Mouse (Mus musculus): Measurements from ENCODE around the gene Cep112. TPM values are rescaled to one million over a fixed set of nuclear protein-coding genes. Genes with fewer than 3 reads are reported as not detected.

Cep112 gene
- 10 to 100 TPM; 20.9 to 24.8 (median 24.1) TPM for total RNA-seq (2022)

DNA sequence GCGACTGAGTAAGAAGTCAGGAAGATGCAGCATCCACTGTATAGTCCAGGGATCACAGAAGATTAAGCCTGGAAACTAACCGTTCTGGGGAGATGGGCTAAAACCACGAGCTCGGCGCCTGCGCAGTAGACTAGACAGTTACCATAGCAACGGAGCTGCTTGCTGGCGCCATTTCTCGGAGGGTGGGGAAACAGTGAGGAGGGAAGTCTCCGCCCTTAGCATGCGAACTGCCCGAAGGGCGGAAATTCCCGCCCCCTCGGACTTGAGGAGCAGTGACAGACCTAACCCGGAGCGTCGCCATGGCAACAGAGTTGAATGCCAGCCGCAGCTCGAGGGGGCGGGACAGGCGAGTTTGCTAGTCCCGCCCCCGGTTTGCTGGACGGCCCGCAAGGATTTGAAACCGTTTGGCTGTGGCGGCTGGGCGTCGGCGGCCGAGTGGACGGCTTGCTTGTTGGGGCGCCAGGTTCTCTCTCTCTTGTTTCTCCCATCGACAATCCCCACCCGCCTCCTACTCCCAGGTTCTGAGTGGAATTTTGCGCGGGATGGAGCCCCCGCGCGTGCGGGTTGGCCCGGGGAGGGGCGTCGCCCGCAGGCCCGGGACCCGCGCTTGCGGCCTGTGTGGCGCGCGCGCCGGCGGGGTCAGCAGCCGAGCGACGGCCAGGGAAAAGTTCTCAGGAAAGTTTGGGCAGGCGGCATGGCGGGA is at the start of gene Cep112:
Gene Cep112, plus strand, starts transcription at position 304 of the 703 bp plus-strand sequence.
- peak; percentile 96 to 98 for DNase-seq (ENCODE audit: low spot score in 2 of 2)

DNA sequence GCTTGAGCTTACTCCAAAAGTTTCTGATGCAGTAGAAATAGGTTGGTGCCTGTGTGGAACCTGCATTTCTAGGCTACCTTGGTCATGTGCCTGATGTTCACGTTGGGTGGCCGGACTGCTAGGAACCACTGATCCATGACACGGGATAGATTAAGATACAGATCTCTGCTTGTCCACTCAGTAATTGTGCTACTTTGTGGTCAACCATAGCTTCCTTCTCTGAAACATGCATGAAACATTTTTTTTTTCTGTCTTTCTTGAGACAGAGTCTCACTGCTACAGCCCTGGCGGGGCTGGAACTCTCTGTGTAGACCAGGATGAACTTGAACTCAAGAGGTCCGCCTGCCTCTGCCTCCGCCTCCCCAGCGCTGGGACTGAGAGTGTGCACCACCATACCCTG is 48.2 kb upstream of the Cep112 start:
- DNase-seq (ENCODE audit: low spot score in 2 of 2), result no peak

DNA sequence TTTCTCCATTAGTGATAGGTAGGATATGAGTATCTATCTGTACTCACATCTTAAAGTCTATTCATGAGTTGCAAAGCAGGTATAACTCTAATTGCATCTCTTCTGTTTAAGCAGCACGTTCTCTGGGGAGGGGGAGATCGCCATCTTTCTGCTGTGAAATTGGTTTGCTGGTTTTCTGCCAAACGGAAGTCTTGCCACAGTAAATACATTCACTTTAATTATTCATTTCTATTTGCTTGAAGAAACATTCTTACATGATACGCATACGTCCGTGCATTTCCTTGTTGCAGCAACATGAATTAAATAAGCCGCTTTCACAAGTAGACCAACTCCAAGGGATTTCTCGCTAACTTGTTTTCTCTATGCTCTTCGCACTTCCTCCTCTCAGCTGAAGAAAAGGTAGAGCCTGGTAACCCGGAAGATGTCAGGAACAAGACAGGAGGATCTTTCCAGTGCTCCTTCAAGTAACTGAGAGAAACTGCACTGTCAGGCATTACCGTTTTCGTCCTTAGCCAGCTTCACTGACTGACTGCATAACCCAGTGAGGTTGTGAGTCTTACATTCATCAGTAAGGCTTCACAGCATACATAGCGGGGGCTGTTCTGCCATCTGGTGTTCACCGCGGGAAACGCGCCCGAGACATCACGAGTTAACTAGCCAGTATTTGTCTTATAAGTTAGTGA is 47.2 kb upstream of the Cep112 start:
- peak; percentile 66 to 88 for DNase-seq (ENCODE audit: low spot score in 2 of 2)

DNA sequence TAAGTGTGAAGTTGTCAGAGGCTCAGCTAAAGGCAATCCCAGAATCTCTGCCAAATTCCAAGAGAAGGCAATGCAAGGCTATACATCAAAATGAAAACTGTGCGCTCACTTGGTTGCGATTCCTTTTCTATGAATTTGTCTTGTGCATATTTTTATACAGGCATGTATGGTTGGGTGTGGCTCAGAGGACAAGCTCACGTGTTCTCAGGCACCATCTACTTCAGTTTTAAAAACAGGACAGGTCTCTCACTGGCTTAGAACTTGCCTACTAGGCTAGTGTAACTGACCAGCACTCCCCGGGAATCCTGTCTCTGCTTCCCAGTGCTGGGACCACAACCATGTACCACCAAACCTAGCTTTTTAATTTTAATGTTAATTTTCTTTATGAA is 46.6 kb upstream of the Cep112 start:
- no peak for DNase-seq (ENCODE audit: low spot score in 2 of 2)

DNA sequence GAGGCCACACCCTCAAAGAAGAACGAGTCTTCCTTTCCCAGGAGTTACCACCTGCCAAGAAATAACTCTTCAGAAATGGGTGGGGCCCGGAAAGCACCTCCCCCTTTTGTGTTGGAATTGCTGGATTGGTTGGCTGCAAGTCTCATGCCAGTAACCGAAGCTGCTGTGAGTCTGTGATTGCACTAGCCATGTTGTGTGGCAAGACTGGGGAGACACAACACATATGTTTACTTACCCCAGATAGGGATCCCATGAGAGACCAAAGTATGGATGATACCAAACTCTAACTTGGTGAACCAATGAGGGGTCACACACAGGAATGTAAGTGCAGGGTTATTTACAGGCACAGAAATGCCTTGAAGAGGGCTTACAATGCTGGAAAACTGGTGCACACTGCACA is 42.3 kb upstream of the Cep112 start:
- DNase-seq (ENCODE audit: low spot score in 2 of 2), result no peak

DNA sequence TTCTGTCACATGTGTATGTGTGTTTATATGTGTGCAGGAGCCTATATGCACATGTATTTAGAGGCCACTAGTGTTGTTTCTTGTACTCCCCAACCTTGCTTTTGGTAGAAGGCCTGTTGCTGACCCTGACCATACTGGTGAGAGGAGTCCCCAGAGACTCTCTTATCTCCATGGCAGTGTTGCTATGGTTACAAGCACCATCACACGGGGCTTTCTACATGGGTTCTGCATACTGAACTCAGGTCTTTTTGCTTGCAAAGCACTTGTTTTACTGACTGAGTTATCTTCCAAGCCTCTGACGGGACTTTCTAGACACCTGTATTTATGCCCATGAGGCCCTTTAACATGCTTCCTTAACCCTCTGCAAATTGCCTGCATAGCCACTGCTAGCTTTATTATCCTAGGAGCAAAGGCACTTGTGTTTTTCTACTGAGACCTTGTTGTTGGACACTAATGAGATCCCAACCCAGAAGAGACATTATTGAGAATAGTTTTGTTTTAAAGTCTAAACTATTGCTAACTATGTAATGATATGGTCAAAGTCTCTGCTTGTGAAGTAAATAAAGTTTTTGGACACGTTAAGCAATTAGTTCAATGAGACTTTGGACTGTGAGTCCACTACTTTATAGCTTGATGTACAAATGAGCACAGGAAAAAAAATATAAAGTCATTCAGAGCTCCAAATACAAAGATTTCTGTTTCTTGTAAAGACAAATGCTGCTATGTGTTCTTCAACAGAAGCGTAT is 39.9 kb upstream of the Cep112 start:
- DNase-seq (ENCODE audit: low spot score in 2 of 2), result no peak

DNA sequence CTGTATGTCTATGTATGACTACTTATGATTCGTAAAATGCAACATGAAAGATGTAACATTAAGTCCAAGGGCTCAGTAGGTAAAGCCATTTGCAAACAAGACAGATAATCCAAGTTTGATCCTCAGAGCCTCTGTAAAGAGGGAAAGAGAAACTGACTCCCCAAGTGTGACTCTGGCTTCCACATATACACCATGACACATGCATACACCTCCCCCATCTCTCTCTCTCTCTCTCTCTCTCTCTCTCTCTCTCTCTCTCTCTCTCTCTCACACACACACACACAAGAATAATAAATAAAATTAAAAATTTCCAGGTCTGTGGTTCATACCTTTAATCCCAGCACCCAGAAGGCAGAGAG is 39.3 kb upstream of the Cep112 start:
- DNase-seq (ENCODE audit: low spot score in 2 of 2), result no peak

DNA sequence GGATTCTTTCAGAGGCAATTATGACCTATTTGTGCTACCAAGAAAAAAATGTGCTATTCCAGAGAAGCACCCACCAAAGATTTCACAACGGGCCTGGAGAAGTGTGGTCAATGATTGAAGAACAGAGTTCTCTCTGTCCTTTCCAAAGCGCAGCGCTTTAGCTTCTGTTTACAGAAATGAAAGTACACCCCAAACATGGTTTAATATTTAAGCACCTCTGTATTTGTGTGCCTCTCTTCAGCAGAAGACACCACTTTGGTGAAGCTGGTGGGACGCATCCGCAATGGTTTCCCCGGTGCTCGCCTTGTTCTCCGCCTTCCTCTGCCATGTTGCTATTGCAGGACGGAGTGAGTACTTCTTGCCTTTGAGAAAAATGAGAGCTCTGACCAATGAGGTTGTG is 29.9 kb upstream of the Cep112 start:
- no peak for DNase-seq (ENCODE audit: low spot score in 2 of 2)

DNA sequence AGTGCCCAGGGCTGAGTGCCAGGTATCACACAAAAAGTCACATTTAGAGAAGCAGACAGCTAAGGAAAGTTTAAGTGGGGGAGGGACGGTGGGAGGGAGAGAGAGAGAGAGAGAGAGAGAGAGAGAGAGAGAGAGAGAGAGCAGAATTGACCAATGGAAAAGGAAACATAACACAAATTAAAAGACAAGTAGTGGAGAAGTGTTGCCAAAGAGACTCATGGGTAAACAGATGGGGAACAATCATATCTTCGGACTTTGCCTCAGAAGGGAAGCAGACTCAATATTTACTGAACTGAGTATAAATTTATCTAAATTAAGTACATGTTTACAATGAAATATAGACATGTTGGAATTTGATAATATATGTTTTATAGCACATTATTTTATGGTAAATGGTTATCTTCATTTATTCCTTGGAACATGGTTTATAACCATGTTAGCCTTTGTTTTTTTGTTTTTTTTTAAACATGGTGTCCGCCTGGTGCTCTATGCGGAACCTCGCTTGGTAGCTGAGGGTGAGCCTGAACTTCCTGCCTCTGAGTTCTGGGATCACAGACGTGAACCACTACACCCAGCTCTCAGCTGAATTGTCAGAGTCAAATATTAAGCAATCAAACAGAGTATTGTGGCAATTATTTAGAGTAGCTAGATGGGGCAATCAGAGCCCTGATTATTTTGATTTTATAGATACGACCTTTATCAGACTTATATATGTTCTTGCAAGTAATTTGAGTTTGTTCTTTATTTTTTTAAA is 28.7 kb upstream of the Cep112 start:
- DNase-seq (ENCODE audit: low spot score in 2 of 2), result no peak

DNA sequence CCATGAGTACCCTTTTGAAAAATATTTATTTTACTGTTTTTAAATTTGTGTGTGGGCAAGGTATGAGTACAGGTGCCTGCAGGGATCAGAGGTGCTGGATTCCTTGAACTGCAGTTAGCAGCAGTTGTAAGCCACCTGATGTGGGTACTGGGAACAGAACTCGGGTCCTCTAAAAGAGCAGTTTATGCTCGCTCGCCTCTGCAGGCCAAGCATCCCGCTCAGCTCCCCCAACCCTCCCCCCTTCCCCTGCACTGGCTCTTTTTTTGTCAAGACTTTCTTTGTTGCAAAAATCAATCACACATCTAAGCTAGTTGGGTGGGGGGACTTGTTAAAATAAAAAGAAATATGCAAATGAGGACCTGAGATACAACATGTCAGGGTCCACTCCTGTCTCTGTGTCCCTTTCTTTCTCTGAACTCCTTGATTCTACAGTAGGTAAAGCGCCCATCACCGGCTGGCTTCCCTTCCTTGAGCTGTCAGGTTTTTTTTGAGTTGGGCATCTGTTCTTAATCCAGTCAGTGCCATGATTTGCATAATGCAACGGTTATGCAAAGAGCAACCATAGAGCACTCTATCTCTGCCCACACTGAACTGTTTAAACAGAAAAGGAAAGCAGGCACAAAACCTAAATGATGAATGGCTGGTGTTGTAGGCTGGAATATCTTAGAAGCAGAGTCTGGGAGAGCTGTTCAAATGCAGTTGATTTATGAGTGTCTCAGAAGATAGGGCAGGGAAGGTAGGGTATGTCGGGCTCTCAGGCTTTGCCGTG is 14.9 kb upstream of the Cep112 start:
- no peak for DNase-seq (ENCODE audit: low spot score in 2 of 2)

DNA sequence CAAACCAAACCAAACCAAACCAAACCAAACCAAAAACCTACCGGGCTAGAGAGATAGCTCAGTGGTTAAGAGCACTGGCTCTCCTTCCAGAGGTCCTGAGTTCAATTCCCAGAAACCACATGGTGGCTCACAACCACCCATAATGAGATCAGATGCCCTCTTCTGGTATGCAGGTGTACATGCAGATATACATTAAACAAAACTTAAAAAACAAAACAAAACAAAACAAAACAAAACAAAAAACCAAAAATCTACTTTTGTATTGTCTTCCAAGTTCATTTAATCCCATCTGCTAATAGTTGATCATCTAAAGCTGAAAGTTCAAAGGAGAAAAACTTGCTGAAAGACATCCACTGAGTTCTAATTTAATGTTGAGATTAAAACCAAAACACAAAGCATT is 8.6 kb upstream of the Cep112 start:
- DNase-seq (ENCODE audit: low spot score in 2 of 2), result no peak

DNA sequence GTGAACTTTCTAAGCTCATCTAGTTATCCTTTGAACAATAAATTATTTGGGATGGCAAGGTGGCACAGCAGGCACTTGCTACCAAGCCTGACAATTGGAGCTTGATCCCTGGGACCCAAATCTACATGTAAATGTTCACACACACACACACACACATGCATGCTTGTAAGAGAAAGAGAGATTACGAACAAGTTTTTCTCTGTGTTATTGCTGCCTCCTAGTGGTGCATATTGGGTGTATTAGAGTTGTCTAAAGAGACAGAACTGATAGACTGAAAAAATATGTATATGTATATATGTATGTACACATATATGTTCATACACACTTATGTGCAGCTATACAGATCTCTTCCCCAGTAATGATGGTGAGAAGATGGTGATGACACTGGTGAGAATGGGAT is 6.5 kb upstream of the Cep112 start:
- DNase-seq (ENCODE audit: low spot score in 2 of 2), result no peak

DNA sequence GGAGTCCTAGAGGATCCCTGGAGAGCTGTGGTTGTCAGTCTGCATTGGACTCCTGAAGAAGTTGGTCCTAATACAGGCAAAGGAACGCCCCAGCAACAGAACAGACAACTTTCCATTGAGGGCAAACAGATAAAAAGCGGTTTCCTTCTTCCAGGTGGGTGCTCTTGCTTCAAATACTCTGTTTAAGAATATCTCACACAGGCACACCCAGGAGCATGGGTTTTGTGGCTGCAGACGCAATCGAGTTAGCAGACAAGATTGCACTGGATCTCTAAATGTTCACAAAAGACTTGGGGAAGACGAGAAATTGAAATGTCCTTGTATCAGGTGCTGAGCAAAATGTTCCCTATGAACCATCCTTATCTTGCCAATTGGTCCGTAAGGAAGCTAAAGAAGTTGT is 5.8 kb upstream of the Cep112 start:
- DNase-seq (ENCODE audit: low spot score in 2 of 2), result no peak

DNA sequence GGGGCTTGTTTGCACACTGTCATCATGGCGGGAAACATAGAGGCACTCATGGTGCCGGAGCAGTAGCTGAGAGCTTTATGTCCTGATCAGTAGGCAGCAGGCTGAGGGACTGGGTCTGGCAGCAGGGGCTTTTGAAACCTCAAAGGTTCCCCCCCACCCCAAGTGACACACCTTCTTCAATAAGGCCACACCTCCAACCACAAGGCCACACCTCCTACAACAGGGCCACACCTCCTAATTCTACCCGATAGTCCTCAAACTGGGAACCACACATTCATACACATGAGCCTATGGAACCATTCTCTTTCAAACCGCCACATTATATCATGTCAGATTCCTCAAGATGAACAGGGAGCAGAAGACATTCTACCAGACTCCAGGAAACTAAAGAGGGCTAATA is 4.2 kb upstream of the Cep112 start:
- DNase-seq (ENCODE audit: low spot score in 2 of 2), result no peak

DNA sequence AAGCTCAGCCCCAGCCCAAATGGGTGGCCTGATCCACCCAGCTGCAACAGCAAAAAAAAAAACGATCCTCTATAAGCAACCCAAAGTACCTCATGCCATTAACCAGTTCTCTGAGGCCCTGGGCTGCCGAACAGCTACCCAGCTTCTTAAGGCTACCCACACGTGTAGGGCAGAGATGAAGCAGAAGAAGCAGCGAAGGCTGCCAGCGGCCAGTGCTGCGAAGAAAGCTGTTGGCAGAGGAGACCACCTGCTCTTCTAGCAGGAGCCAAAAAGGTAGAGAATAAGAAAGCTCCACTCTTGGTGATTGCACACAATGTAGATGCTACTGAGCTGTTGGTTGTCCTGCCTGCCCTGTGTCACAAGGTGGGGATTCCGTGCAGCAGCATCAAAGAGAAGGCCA is 1.8 kb upstream of the Cep112 start:
- DNase-seq (ENCODE audit: low spot score in 2 of 2), result no peak

DNA sequence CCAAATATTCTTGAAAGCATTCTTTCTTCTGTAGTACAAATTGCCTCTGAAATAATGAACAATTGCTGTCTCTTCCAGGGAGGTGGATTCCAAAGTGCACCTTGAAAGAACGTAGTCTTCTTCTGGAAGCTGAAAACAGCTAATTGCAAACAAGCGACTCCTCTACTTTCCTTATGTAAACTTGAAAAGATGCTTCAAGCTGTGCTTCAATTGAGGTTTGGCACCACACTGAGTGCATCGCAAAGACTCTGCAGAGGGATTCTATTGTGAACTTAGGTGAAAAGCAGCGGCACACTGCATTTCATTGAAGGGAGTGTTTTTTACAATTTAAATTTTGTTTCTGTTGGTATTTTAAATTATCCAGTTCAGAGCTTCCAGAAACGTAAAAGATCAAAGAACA is 881 bp upstream of the Cep112 start:
- DNase-seq (ENCODE audit: low spot score in 2 of 2), result no peak

DNA sequence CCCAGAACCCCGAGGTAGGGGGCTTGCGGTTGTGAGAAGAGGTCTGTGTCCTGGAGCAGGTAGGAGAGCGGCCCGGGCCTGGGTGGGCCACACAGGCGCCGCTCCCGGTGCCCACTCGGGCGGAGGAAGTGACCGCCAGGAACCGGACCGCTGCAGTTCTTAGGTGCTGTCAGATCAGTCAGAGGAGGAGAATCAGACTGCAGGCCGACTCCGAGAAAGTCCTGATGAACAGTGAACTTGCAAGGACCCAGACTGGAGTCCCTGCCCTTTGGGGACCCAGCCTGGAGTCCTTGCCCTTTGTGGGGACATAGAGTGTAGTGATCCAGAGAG is 565 bp downstream of the Cep112 start:
- no peak for DNase-seq (ENCODE audit: low spot score in 2 of 2)

DNA sequence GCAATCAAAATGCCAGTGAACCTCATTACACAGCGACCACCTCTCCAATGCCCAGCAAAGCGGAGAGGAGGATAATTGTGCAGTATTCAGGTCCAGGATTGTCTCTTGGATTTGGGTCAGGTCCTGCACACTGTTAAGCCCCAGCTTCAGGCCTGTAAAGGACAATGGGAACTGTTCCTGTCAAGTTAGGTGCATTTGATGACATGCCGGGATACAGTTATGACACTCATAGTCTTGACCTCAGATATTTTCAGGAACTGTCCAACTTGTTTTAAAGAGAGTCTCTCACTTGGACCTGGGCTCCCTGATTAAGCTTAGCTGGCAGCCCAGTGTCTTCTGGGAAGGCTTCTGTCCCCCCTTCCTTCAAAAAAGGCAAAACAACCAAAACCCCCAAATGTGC is 1.1 kb downstream of the Cep112 start:
- DNase-seq (ENCODE audit: low spot score in 2 of 2), result no peak

DNA sequence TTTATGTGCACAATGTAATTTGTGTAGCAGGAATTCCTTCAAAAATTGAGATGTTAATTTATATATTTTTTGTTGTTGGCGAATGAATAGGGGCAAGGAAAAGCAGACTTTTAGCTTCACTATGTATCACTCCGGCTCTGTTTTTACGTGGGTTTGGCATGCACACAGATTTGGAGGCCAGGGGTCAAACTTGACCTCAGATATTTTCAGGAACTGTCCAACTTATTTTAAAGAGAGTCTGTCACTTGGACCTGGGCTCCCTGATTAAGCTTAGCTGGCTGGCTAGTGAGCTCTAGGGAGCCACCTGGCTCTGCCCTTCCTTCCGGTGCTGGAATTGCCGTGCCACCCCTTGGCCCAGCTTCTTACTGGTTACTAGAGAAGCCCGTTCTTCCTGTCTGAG is 2.2 kb downstream of the Cep112 start:
- no peak for DNase-seq (ENCODE audit: low spot score in 2 of 2)

DNA sequence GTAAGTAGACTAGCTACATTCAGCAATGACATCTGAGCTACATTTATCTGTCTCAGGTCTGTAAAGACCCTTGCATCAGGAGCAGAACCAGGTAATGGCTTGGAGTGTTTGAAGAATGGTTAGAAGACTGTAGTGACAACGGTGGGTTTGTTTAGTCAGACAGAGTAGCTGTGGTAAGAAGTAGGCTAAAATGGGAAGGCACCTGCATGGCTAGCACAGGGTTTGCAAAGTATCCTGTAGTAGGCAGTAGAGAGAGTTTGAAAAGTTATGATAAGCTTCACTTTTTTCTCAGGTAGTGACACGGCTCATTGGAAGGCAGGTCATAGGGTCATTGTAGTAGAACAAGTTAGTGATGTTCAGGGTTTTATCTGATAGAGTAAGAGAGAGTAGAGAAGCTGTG is 4.1 kb downstream of the Cep112 start:
- no peak for DNase-seq (ENCODE audit: low spot score in 2 of 2)

DNA sequence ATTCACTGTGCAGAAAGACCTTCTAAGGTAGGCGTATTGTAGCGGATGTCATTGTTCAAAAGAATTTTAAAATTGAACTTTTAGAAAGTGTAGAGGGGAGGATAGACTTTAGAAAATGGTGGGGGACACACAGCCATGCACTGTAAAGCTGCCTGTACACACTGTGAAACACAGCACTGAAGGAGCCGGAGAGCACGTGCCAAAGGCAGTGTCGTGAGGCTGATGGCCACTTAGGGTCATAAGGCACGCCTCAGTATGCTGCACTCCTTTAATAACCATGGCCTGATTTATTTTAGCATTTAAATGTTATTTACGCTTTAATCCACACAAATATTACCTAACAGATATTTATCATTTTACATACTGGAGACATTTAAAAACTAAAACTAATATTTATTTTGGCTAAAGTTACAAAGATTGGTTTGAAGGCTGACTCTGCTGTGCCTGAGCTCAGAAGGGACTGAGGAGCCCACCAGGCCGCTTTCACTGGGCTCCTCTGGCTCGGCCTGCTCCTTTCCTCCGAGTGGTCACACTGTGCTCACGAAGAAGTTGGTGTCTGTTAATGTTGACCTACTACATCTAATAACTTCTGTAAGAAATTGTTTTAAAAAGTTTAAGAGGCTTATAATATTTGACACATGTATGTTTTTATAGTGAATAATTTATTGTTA is 19.0 kb downstream of the Cep112 start:
- DNase-seq (ENCODE audit: low spot score in 2 of 2), result no peak

Measured in layer of hippocampus, adult 8-10 months (tissue).